Mouse (Mus musculus): ENCODE data around the gene Sfmbt2. TPM values are rescaled to one million over a fixed set of nuclear protein-coding genes. Genes with fewer than 3 reads are reported as not detected.

The Sfmbt2 gene
- polyA plus RNA-seq, 1 experiment from 2014 or later, result 1.8 TPM

DNA sequence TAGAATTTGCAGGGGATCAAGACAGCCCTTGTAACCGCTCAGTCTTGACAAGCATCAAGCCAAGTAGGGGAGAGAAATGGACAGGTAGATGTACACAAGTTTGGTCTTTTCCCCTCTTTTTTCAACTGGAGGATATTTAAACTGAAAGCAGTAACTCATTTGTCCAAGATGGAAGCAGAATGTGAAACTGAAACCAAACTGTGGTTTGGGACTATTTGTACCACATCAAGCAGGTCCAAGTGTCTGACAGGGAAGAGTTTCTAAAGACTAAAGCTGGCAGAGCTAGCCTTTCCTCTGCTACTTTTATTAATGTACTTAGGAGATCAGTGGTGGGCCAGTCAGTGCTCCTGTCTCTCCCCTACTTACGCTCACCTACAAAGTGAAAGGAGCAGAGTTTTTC lies 10.4 kb upstream of the Sfmbt2 start:
- Histone ChIP-seq H3K27ac (replicated peaks; ENCODE audit: low read depth, low read length) (no peak overlapping the region), H3K4me3 (ENCODE audit: low read depth, low read length) (no peak overlapping the region), H3K36me3 (replicated peaks; ENCODE audit: control insufficient read depth, insufficient read depth, low read depth, low read length) (no peaks in the 10 kb centered on the region), H3K9ac (replicated peaks; ENCODE audit: low read length) (no peak overlapping the region), H3K4me1 (ENCODE audit: control insufficient read depth, insufficient read depth, low read length) (no peaks in the 10 kb centered on the region), H3K9me3 (replicated peaks; ENCODE audit: control insufficient read depth, low read length) (no peaks in the 10 kb centered on the region), H3K27me3 (ENCODE audit: control insufficient read depth, insufficient read depth, low read length) (no peaks in the 10 kb centered on the region), H3K4me2 (ENCODE audit: low read depth, low read length) (no peak overlapping the region)
- DNase-seq (ENCODE audit: low spot score) (no peak), ATAC-seq (replicated peaks; ENCODE audit: insufficient number of reproducible peaks, low FRiP score, low TSS enrichment, low read depth) (no peak)
- WGBS, result 86% methylated on average over 2 of the region's 2 CpGs

DNA sequence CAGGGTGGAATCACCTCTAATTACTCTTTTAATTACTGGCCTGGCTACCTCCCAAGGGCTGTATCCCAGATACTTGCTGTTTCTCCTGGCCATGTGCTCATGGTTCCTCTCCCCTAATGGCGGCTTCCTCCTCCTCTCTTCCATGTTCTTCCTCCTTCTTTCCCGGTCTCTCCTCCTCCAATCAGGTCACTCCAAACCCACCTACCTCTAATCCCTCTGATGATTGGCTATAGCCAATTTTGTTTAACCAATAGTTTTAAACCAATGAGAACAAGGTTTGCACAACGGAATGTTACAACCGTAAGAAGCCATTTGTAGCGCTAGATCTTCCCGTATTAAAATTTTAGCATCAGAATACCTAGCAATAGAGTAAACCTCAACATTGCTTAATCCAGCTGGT lies 5.2 kb upstream of the Sfmbt2 start:
- H3K36me3 ChIP-seq (replicated peaks; ENCODE audit: control insufficient read depth, insufficient read depth, low read depth, low read length), result no peaks in the 10 kb centered on the region
- ATAC-seq (replicated peaks; ENCODE audit: insufficient number of reproducible peaks, low FRiP score, low TSS enrichment, low read depth) (no peak), DNase-seq (ENCODE audit: low spot score) (no peak)
- H3K27me3 ChIP-seq (ENCODE audit: control insufficient read depth, insufficient read depth, low read length), result peaks cover 12% of the 10 kb centered on the region
- H3K9ac ChIP-seq (replicated peaks; ENCODE audit: low read length), result no peak overlapping the region
- no peaks in the 10 kb centered on the region for H3K9me3 ChIP-seq (replicated peaks; ENCODE audit: control insufficient read depth, low read length)
- no peak overlapping the region for H3K4me3 ChIP-seq (ENCODE audit: low read depth, low read length)
- WGBS, result 93% methylated on average over 6 of the region's 6 CpGs
- no peaks in the 10 kb centered on the region for H3K4me1 ChIP-seq (ENCODE audit: control insufficient read depth, insufficient read depth, low read length)
- no peak overlapping the region for H3K4me2 ChIP-seq (ENCODE audit: low read depth, low read length)
- no peak overlapping the region for H3K27ac ChIP-seq (replicated peaks; ENCODE audit: low read depth, low read length)

DNA sequence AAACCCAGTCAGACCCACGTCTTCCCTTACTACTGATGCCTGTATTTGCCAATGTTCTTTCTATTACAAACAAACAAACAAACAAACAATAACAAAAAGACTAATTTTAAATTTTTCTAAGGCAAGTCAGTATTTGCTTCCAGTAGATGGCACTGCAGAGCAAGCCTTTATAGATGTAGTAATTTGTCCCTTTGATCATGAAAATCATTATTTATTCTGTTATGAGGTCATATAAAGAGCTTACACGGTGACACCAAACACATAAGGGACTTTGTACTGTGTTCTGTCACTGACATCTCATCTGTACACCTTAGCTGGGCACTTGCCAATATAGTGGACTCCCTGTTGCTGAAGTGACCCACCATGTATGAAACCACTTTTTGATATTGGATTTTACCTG lies 4.0 kb upstream of the Sfmbt2 start:
- 45% methylated on average over 2 of the region's 2 CpGs for WGBS
- Histone ChIP-seq H3K4me2 (ENCODE audit: low read depth, low read length) (no peak overlapping the region), H3K4me1 (ENCODE audit: control insufficient read depth, insufficient read depth, low read length) (no peaks in the 10 kb centered on the region), H3K9ac (replicated peaks; ENCODE audit: low read length) (no peak overlapping the region), H3K27me3 (ENCODE audit: control insufficient read depth, insufficient read depth, low read length) (peaks cover 24% of the 10 kb centered on the region), H3K36me3 (replicated peaks; ENCODE audit: control insufficient read depth, insufficient read depth, low read depth, low read length) (no peaks in the 10 kb centered on the region), H3K9me3 (replicated peaks; ENCODE audit: control insufficient read depth, low read length) (no peaks in the 10 kb centered on the region), H3K27ac (replicated peaks; ENCODE audit: low read depth, low read length) (no peak overlapping the region), H3K4me3 (ENCODE audit: low read depth, low read length) (no peak overlapping the region)
- peak; percentile 12 for DNase-seq (ENCODE audit: low spot score)
- ATAC-seq (replicated peaks; ENCODE audit: insufficient number of reproducible peaks, low FRiP score, low TSS enrichment, low read depth), result no peak

DNA sequence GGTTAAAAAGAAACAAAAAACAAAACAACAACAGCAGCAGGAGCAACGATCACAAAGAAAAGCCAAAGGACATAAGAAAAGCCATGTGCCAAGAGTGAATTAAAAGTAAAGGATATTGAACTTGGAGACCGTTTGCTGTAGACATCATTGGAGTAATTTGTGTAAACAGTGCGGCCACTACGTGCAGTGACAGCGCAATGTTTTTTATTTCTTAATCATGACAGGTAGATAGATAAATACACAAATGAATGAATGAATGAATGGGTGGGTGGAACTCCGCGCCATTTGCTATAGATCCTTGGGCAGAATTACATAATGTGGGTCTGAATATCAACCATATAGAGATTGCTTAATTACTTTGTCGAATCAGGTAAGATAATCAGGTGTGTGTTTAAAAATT lies 634 bp upstream of the Sfmbt2 start:
- Histone ChIP-seq H3K4me3 (ENCODE audit: low read depth, low read length) (no peak overlapping the region), H3K4me1 (ENCODE audit: control insufficient read depth, insufficient read depth, low read length) (no peaks in the 10 kb centered on the region), H3K4me2 (ENCODE audit: low read depth, low read length) (no peak overlapping the region), H3K27me3 (ENCODE audit: control insufficient read depth, insufficient read depth, low read length) (peaks cover 39% of the 10 kb centered on the region), H3K36me3 (replicated peaks; ENCODE audit: control insufficient read depth, insufficient read depth, low read depth, low read length) (no peaks in the 10 kb centered on the region), H3K9ac (replicated peaks; ENCODE audit: low read length) (no peak overlapping the region), H3K27ac (replicated peaks; ENCODE audit: low read depth, low read length) (no peak overlapping the region), H3K9me3 (replicated peaks; ENCODE audit: control insufficient read depth, low read length) (no peaks in the 10 kb centered on the region)
- ATAC-seq (replicated peaks; ENCODE audit: insufficient number of reproducible peaks, low FRiP score, low TSS enrichment, low read depth) (no peak), DNase-seq (ENCODE audit: low spot score) (no peak)
- WGBS, result 3% methylated on average over 8 of the region's 8 CpGs

DNA sequence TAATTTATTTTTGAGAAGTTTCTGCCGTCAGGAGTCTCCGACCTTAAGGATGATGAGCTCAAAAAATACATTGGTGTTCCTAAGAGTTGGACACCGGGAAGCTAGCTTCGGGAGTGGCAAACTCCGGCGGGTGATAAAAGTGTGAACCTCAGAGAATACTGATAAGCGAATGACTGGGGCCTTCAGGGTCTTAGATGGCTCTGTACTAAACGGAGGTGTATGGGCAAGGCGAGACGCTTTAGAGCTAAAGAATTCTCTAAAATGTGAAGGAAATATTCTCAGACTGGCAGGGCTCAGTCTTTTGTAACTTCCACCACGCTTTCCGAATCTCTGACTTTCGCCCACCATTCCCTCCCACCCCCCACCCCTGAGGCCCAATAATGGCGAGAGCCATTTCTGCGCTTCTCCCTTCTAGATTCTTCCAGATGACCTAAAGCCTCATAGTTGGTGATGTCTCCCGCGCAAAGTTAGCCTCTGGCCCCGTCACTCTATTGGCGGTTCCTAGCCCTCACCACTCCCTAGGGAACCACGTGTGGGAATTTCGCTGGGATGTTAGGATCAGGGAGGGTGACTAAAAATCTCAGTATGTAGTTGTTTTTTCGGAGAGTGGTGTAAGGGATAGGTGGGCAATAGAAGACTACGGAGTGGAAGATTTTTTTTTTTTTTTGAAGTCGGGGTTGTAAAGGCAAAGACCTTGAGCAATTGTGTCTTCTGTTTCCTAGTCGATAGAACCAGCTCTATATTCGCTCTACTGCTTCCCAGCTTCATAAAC lies 563 bp downstream of the Sfmbt2 start:
- Histone ChIP-seq H3K4me1 (ENCODE audit: control insufficient read depth, insufficient read depth, low read length) (no peaks in the 10 kb centered on the region), H3K9ac (replicated peaks; ENCODE audit: low read length) (no peak overlapping the region), H3K36me3 (replicated peaks; ENCODE audit: control insufficient read depth, insufficient read depth, low read depth, low read length) (no peaks in the 10 kb centered on the region), H3K27me3 (ENCODE audit: control insufficient read depth, insufficient read depth, low read length) (peaks cover 50% of the 10 kb centered on the region), H3K4me3 (ENCODE audit: low read depth, low read length) (no peak overlapping the region), H3K27ac (replicated peaks; ENCODE audit: low read depth, low read length) (no peak overlapping the region), H3K9me3 (replicated peaks; ENCODE audit: control insufficient read depth, low read length) (no peaks in the 10 kb centered on the region), H3K4me2 (ENCODE audit: low read depth, low read length) (no peak overlapping the region)
- 1% methylated on average over 26 of the region's 26 CpGs for WGBS
- no peak for ATAC-seq (replicated peaks; ENCODE audit: insufficient number of reproducible peaks, low FRiP score, low TSS enrichment, low read depth)
- peak; percentile 17 for DNase-seq (ENCODE audit: low spot score)

DNA sequence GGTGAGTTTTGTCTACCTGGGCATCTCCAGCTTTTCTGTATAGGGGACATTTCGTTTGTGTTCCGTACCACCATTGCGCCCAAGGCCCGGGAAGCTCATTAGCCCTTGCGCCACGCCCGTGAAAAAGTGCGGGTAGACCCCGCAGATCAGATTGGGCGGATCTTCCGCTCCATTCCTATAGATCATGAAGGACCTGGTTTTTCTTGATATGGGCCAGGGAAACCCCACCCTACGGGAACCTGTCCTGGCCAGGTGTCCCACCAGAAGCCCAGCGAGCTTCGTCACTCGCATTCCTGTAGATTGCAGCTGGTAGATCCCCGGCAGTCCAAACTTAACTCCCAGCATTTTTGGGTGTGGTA lies 1.1 kb downstream of the Sfmbt2 start:
- Histone ChIP-seq H3K4me3 (ENCODE audit: low read depth, low read length) (no peak overlapping the region), H3K36me3 (replicated peaks; ENCODE audit: control insufficient read depth, insufficient read depth, low read depth, low read length) (no peaks in the 10 kb centered on the region), H3K4me2 (ENCODE audit: low read depth, low read length) (no peak overlapping the region), H3K4me1 (ENCODE audit: control insufficient read depth, insufficient read depth, low read length) (no peaks in the 10 kb centered on the region), H3K9ac (replicated peaks; ENCODE audit: low read length) (no peak overlapping the region), H3K27me3 (ENCODE audit: control insufficient read depth, insufficient read depth, low read length) (peaks cover 54% of the 10 kb centered on the region), H3K9me3 (replicated peaks; ENCODE audit: control insufficient read depth, low read length) (no peaks in the 10 kb centered on the region), H3K27ac (replicated peaks; ENCODE audit: low read depth, low read length) (no peak overlapping the region)
- DNase-seq (ENCODE audit: low spot score) (peak; percentile 21), ATAC-seq (replicated peaks; ENCODE audit: insufficient number of reproducible peaks, low FRiP score, low TSS enrichment, low read depth) (no peak)
- WGBS, result 1% methylated on average over 16 of the region's 16 CpGs

DNA sequence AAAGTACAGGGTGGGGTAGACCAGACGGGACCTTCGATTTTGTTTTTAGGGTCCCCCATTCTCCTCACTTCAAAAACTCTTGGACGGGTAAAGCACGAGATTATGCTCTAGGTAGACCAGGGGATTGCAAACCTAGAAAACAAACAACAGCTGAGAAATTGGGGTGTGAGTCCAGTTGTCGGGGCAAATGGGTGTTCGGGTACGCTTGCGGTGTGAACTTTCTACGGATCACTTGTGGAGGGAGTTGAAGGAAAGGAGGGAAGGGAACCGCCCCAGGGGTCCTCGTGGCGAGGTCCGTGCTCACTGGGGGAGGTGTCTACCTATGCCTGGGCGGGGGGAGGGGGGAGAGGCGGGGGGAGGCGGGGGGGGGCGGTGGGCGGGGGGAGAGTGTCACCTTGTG lies 1.6 kb downstream of the Sfmbt2 start:
- no peak overlapping the region for H3K27ac ChIP-seq (replicated peaks; ENCODE audit: low read depth, low read length)
- H3K9ac ChIP-seq (replicated peaks; ENCODE audit: low read length), result no peak overlapping the region
- H3K27me3 ChIP-seq (ENCODE audit: control insufficient read depth, insufficient read depth, low read length), result peaks cover 54% of the 10 kb centered on the region
- peak overlapping the region; percentile 56 for H3K4me3 ChIP-seq (ENCODE audit: low read depth, low read length)
- no peaks in the 10 kb centered on the region for H3K4me1 ChIP-seq (ENCODE audit: control insufficient read depth, insufficient read depth, low read length)
- ATAC-seq (replicated peaks; ENCODE audit: insufficient number of reproducible peaks, low FRiP score, low TSS enrichment, low read depth), result no peak
- H3K4me2 ChIP-seq (ENCODE audit: low read depth, low read length), result peak overlapping the region; percentile 93
- under 1% methylated on average over 9 of the region's 18 CpGs for WGBS
- H3K36me3 ChIP-seq (replicated peaks; ENCODE audit: control insufficient read depth, insufficient read depth, low read depth, low read length), result no peaks in the 10 kb centered on the region
- DNase-seq (ENCODE audit: low spot score), result peak; percentile 11
- no peaks in the 10 kb centered on the region for H3K9me3 ChIP-seq (replicated peaks; ENCODE audit: control insufficient read depth, low read length)

DNA sequence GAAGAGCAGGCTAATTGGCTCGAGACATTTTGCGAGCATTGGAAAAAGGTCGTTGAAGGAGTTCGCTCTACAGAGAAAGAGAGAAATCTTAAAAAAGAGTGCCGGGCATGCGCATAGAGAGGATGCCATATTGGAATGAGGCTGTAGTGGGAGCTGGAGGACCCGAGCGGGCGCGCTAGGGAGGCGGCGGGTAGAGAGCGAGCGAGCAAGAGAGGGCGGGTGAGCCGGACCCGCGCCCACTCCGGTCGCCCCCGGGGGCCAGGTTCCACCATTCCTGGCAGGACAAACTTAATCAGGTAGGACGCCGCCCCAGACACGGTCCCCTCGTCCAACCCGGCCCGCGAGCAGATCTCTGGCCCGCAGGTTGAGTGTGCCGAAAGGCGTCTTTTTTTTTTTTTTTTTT lies 2.0 kb downstream of the Sfmbt2 start:
- Histone ChIP-seq H3K9me3 (replicated peaks; ENCODE audit: control insufficient read depth, low read length) (no peaks in the 10 kb centered on the region), H3K36me3 (replicated peaks; ENCODE audit: control insufficient read depth, insufficient read depth, low read depth, low read length) (no peaks in the 10 kb centered on the region), H3K9ac (replicated peaks; ENCODE audit: low read length) (peak overlapping the region; percentile 60), H3K4me2 (ENCODE audit: low read depth, low read length) (peak overlapping the region; percentile 93), H3K27ac (replicated peaks; ENCODE audit: low read depth, low read length) (no peak overlapping the region), H3K4me3 (ENCODE audit: low read depth, low read length) (peak overlapping the region; percentile 56), H3K27me3 (ENCODE audit: control insufficient read depth, insufficient read depth, low read length) (peaks cover 54% of the 10 kb centered on the region), H3K4me1 (ENCODE audit: control insufficient read depth, insufficient read depth, low read length) (no peaks in the 10 kb centered on the region)
- peak; percentile 84 for DNase-seq (ENCODE audit: low spot score)
- ATAC-seq (replicated peaks; ENCODE audit: insufficient number of reproducible peaks, low FRiP score, low TSS enrichment, low read depth), result peak; percentile 64; the same call in 1 of the 2 replicates
- 0% methylated on average over 31 of the region's 31 CpGs for WGBS

All from embryonic facial prominence, embryonic 11.5 days (tissue).